Mouse (Mus musculus) layer of hippocampus, adult 18-20 months (tissue): ENCODE results near the gene Spindoc. TPM values are rescaled to one million over a fixed set of nuclear protein-coding genes. Genes with fewer than 3 reads are reported as not detected.

Experiments
- microRNA-seq, 2 experiments: library from miRNA; unstranded; fragments of <30 nt; microRNA quantifications; one replicate each; pipeline ENCODE4 v1.2.0; 2021
- total RNA-seq, 2 experiments: library from RNA; stranded (reverse); gene quantifications; 2 replicates each; pipeline ENCODE4 v1.2.3; 2021

Spindoc gene
- total RNA-seq, 2 experiments from 2014 or later: 33.6 to 34.2 TPM

Small RNAs within 50 kb of the gene (microRNA-seq; reads per million reads assigned to microRNA genes)
- 0.20 to 2.2 reads per million in 2 experiments for gene Mir6991

Other genes with a start within 250 kb of the Spindoc start
- 100 to 1,000 TPM; 306 to 307 TPM for gene Otub1, start 176.7 kb downstream of the Spindoc start, total RNA-seq
- gene Cox8a, start 165.4 kb downstream of the Spindoc start, total RNA-seq: 1,000 to 10,000 TPM in 1 of 2 experiments, 100 to 1,000 TPM in 1; 974 to 1,030 TPM
- gene Naa40, start 141.8 kb downstream of the Spindoc start, total RNA-seq: 10 to 100 TPM; 28.5 to 29.8 TPM
- gene Rcor2, start 115.7 kb downstream of the Spindoc start, total RNA-seq: 10 to 100 TPM; 12.7 to 13.9 TPM
- 100 to 1,000 TPM; 114 to 118 TPM for gene Mark2, start 41.1 kb downstream of the Spindoc start, total RNA-seq
- gene 2700081O15Rik, start 34.6 kb upstream of the Spindoc start, total RNA-seq: 10 to 100 TPM; 43.8 to 44.2 TPM
- 100 to 1,000 TPM; 755 to 762 TPM for gene Rtn3, start 100.3 kb upstream of the Spindoc start, total RNA-seq
- 10 to 100 TPM; 20.8 to 23.1 TPM for gene Atl3, start 111.0 kb upstream of the Spindoc start, total RNA-seq
- gene Pla2g16, start 174.5 kb upstream of the Spindoc start, total RNA-seq: 10 to 100 TPM; 42.3 to 44.4 TPM
- gene Lgals12, start 224.2 kb upstream of the Spindoc start, total RNA-seq: under 1 TPM; 0.33 to 0.35 TPM
- gene Hrasls5, start 229.5 kb upstream of the Spindoc start, total RNA-seq: not detected